Mouse (Mus musculus): ENCODE data around the gene Hist1h3i. TPM values are rescaled to one million over a fixed set of nuclear protein-coding genes. Genes with fewer than 3 reads are reported as not detected.
A peak's percentile ranks its signal among the peaks of the same experiment; 100 is the strongest.
"Not testable (repeated sequence)": the region's sequence is repeated elsewhere in the genome, so short reads cannot be mapped to it uniquely, and the experiment has no call there.

Gene Hist1h3i
- polyA plus RNA-seq, 1 experiment from 2014 or later, result 86.2 TPM

DNA sequence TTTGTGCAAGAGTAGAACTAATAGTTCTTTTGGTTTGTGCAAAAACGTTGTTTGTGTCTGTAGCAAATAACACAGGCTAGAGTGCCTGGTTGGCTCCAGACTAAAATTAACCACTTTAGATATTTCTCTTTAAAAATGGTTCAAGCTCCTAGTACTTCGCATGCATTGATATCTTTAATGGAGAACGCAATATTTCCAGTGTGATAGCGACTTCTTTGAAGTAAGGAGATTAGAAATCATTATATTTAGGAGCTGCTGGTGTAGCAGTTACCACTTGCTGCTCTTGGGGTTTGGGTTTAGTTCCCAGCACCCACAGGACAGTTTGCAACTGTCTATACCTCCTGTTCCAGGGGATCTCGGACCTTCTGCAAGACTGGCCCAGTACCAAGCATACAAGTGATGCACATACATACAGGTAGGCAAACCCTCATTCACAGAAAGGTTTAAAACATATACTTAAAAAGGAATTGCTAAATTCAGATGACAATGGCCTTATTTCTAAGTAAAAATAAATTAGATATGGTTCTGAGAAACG is 2.1 kb downstream of the Hist1h3i start:
- no peak for ATAC-seq (ENCODE audit: insufficient number of reproducible peaks, low FRiP score, low TSS enrichment, low read depth)
- Histone ChIP-seq H3K4me2 (replicated peaks) (peak overlapping the region; percentile 93), H3K4me3 (replicated peaks) (peak overlapping the region; percentile 57), H3K27ac (replicated peaks) (peak overlapping the region; percentile 95), H3K4me1 (peaks cover 41% of the 10 kb centered on the region), H3K36me3 (no peaks in the 10 kb centered on the region), H3K27me3 (no peaks in the 10 kb centered on the region), H3K9ac (no peak overlapping the region), H3K9me3 (replicated peaks) (no peaks in the 10 kb centered on the region)
- 34% methylated on average over 6 of the region's 6 CpGs for WGBS

DNA sequence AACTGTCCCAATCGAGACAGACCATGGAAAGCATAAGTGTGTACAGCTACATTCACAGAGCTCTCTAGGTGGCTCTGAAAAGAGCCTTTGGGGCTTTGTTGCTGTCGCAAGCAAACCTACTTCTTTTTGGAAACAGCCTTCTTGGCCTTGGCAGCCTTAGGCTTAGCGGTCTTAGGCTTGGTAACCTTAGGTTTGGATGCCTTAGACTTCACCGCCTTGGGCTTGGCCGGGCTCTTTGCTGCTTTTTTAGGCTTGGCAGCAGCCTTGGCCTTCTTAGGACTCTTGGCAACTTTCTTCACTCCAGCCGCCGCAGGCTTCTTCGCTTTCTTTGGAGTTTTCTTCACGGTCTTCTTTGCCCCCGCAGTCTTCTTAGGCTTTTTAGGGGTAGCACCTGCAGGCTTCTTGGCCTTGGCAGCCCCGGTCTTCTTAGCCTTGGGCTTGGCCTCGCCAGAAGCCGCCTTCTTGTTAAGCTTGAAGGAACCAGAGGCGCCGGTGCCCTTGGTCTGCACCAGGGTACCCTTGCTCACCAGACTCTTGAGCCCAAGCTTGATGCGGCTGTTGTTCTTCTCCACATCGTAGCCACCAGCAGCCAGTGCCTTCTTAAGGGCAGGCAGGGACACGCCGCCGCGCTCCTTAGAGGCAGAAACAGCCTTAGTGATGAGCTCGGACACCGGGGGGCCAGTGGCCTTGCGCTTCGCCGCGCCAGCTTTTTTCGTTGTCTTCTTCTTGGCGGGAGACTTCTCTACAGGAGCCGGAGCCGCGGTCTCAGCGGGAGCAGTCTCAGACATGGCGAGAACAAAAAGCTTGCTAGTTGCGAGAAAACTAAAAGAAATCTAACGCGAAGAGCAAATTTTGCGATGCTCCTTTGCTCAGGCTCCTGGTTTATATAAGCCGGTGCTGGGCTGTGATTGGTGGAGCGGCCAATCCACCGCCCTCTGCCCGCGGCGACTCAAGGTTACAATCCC is 3.1 kb downstream of the Hist1h3i start, which contains the start of gene Hist1h1b:
Hist1h1b (minus strand) TSS at position 859 of the 965 bp plus-strand sequence.
- Histone ChIP-seq H3K4me2 (replicated peaks) (peak within 1 kb of the TSS; percentile 93), H3K9me3 (replicated peaks) (no peaks in the 10 kb centered on the region), H3K27ac (replicated peaks) (peak within 1 kb of the TSS; percentile 95), H3K36me3 (no peaks in the 10 kb centered on the region), H3K4me1 (peaks cover 37% of the 10 kb centered on the region), H3K4me3 (replicated peaks) (peak within 1 kb of the TSS; percentile 57), H3K27me3 (no peaks in the 10 kb centered on the region), H3K9ac (peak within 1 kb of the TSS; percentile 69)
- WGBS, result under 1% methylated on average over 44 of the region's 44 CpGs
- ATAC-seq (ENCODE audit: insufficient number of reproducible peaks, low FRiP score, low TSS enrichment, low read depth), result peak; percentile 53; the same call in 1 of the 2 replicates

- no peaks in the 10 kb centered on the region for H3K27me3 ChIP-seq
- peak overlapping the region; percentile 93 for H3K4me2 ChIP-seq (replicated peaks)
- peaks cover 32% of the 10 kb centered on the region for H3K4me1 ChIP-seq
- WGBS, result 3% methylated on average over 33 of the region's 33 CpGs
- H3K4me3 ChIP-seq (replicated peaks), result peak overlapping the region; percentile 57
- no peaks in the 10 kb centered on the region for H3K36me3 ChIP-seq
- H3K27ac ChIP-seq (replicated peaks), result peak overlapping the region; percentile 95
- H3K9me3 ChIP-seq (replicated peaks), result no peaks in the 10 kb centered on the region
- ATAC-seq (ENCODE audit: insufficient number of reproducible peaks, low FRiP score, low TSS enrichment, low read depth), result peak; percentile 88
- H3K9ac ChIP-seq, result peak overlapping the region; percentile 69
These were observed 4.1 kb downstream of the Hist1h3i start for GRCm38 (mm10) chr13:21778814-21779766.

- no peak for ATAC-seq (ENCODE audit: insufficient number of reproducible peaks, low FRiP score, low TSS enrichment, low read depth)
- H3K27me3 ChIP-seq, result no peaks in the 10 kb centered on the region
- H3K9ac ChIP-seq, result no peak overlapping the region
- H3K4me3 ChIP-seq (replicated peaks), result no peak overlapping the region
- no peaks in the 10 kb centered on the region for H3K36me3 ChIP-seq
- no peak overlapping the region for H3K4me2 ChIP-seq (replicated peaks)
- no peak overlapping the region for H3K27ac ChIP-seq (replicated peaks)
- no peaks in the 10 kb centered on the region for H3K9me3 ChIP-seq (replicated peaks)
- H3K4me1 ChIP-seq, result peaks cover 11% of the 10 kb centered on the region
- WGBS, result 63% methylated on average over 1 of the region's 1 CpGs
These were observed 27.5 kb downstream of the Hist1h3i start for GRCm38 (mm10) chr13:21755707-21756106.

GRCm38 (mm10) chr13:21754294-21755001 is 28.7 kb downstream of the Hist1h3i start:
- WGBS, result under 1% methylated on average over 26 of the region's 26 CpGs

GRCm38 (mm10) chr13:21753524-21754285 is 29.5 kb downstream of the Hist1h3i start, which contains the start of the genes Hist1h2ak and Hist1h2bn:
Gene Hist1h2ak (minus strand): TSS chr13:21753827.
Gene Hist1h2bn (plus strand): TSS chr13:21754123.
- peak; percentile 93 for ATAC-seq (ENCODE audit: insufficient number of reproducible peaks, low FRiP score, low TSS enrichment, low read depth)
- H3K4me3 ChIP-seq (replicated peaks), result peak within 1 kb of the TSS; percentile 48
- WGBS, result under 1% methylated on average over 49 of the region's 50 CpGs
- H3K9ac ChIP-seq, result peak within 1 kb of the TSS; percentile 18
- not testable (repeated sequence) for H3K9me3 ChIP-seq (replicated peaks); H3K27me3 ChIP-seq; H3K36me3 ChIP-seq
- peaks cover 15% of the 10 kb centered on the region for H3K4me1 ChIP-seq
- peak within 1 kb of the TSS; percentile 64 for H3K4me2 ChIP-seq (replicated peaks)
- peak within 1 kb of the TSS; percentile 92 for H3K27ac ChIP-seq (replicated peaks)

More at GRCm38 (mm10) chr13:21754294-21755001, 28.7 kb downstream of the Hist1h3i start:
- peak overlapping the region; percentile 18; the same call in 1 of the 2 replicates for H3K9ac ChIP-seq
- not testable (repeated sequence) for ATAC-seq (ENCODE audit: insufficient number of reproducible peaks, low FRiP score, low TSS enrichment, low read depth); H3K36me3 ChIP-seq; H3K9me3 ChIP-seq (replicated peaks); H3K27me3 ChIP-seq
- H3K4me2 ChIP-seq (replicated peaks), result peak overlapping the region; percentile 64
- peak overlapping the region; percentile 92 for H3K27ac ChIP-seq (replicated peaks)
- peaks cover 13% of the 10 kb centered on the region for H3K4me1 ChIP-seq
- peak overlapping the region; percentile 48 for H3K4me3 ChIP-seq (replicated peaks)

- ATAC-seq (ENCODE audit: insufficient number of reproducible peaks, low FRiP score, low TSS enrichment, low read depth), result no peak
- H3K4me1 ChIP-seq, result peaks cover 15% of the 10 kb centered on the region
- H3K9ac ChIP-seq, result peak overlapping the region; percentile 15; the same call in 1 of the 2 replicates
- H3K4me2 ChIP-seq (replicated peaks), result peak overlapping the region; percentile 64
- no peaks in the 10 kb centered on the region for H3K36me3 ChIP-seq
- WGBS, result 1% methylated on average over 10 of the region's 10 CpGs
- H3K27ac ChIP-seq (replicated peaks), result peak overlapping the region; percentile 92
- no peaks in the 10 kb centered on the region for H3K27me3 ChIP-seq
- peak overlapping the region; percentile 48 for H3K4me3 ChIP-seq (replicated peaks)
- no peaks in the 10 kb centered on the region for H3K9me3 ChIP-seq (replicated peaks)
These were observed 30.1 kb downstream of the Hist1h3i start for GRCm38 (mm10) chr13:21753051-21753523.

DNA sequence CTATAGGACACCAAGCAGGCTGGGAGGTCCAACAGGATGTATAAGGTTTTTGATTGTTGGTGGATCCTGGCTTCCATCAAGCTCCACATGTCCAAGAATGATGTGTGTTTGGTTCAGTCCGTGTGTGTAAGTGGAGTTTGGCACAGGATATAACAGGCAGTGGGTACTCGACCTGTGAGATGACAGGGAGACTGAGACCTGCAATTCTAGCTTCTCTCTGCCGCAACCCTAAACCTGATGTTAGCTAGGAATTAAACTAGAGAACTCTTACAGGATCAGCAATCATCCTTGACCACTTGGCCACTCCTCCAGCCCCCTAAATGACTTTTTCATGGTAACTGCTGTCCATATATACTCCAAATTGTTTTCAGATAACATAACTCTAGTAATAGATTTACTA is 30.8 kb downstream of the Hist1h3i start:
- Histone ChIP-seq H3K4me1 (peaks cover 17% of the 10 kb centered on the region), H3K36me3 (no peaks in the 10 kb centered on the region), H3K9me3 (replicated peaks) (no peaks in the 10 kb centered on the region), H3K9ac (no peak overlapping the region), H3K27me3 (no peaks in the 10 kb centered on the region), H3K4me3 (replicated peaks) (no peak overlapping the region), H3K4me2 (replicated peaks) (0 out of 2 replicates have a peak overlapping the region, but pooled peaks have one; percentile 64), H3K27ac (replicated peaks) (peak overlapping the region; percentile 92)
- WGBS, result 31% methylated on average over 3 of the region's 3 CpGs
- no peak for ATAC-seq (ENCODE audit: insufficient number of reproducible peaks, low FRiP score, low TSS enrichment, low read depth)

DNA sequence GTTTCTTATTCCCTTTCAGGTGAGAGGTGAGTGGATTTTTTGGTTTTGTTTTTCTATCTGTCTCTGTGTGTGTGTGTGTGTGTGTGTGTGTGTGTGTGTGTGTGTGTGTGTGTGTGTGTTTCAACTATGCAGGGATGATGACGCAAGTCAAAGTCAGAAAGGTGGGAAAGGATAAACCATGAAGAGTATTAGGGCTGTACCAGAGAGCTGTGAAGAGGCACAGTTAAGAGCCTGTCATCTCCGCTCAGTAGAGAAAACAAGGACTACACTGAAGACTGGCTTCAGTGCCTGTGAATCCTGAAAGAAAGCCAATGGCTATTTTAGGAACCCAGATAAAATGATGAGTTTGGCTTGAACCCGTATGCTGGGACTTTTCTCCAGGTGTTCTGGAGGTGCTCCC is 31.3 kb downstream of the Hist1h3i start:
- Histone ChIP-seq H3K4me1 (peaks cover 19% of the 10 kb centered on the region), H3K27me3 (no peaks in the 10 kb centered on the region), H3K9me3 (replicated peaks) (no peaks in the 10 kb centered on the region), H3K4me3 (replicated peaks) (no peak overlapping the region), H3K9ac (no peak overlapping the region), H3K4me2 (replicated peaks) (0 out of 2 replicates have a peak overlapping the region, but pooled peaks have one; percentile 64), H3K27ac (replicated peaks) (peak overlapping the region; percentile 92; the same call in 1 of the 2 replicates), H3K36me3 (no peaks in the 10 kb centered on the region)
- ATAC-seq (ENCODE audit: insufficient number of reproducible peaks, low FRiP score, low TSS enrichment, low read depth), result no peak
- WGBS, result 62% methylated on average over 3 of the region's 3 CpGs
